In genomic region chr6:140888610-140889009, GRCm38 (mm10) we compare ENCODE assay signal across 9 mouse cellular contexts.
DNase-seq lines count a peak whose midpoint lies in the region; ATAC-seq and TF ChIP-seq lines count a peak whose summit lies in the region.
"Had no signal": no experiment of that assay in that cellular context is flagged by ENCODE, and none has a peak within 500 bp of the region (broad histone marks: within the 10 kb centered on the region; RNA-seq: fewer than 3 reads in every experiment).

No protein-coding gene starts in this region.

- H3K36me3 ChIP-seq in heart, embryonic 16.5 days (ENCODE audit: control insufficient read depth, insufficient read depth) = no peaks in the 10 kb centered on the region
- no peaks in the 10 kb centered on the region for H3K36me3 ChIP-seq in heart, adult 2 months (ENCODE audit: control insufficient read depth, insufficient read depth, low read length)
- no peaks in the 10 kb centered on the region for H3K36me3 ChIP-seq in limb, embryonic 12.5 days

- H3K9me3 ChIP-seq in heart, embryonic 16.5 days (replicated peaks; ENCODE audit: control insufficient read depth, low read length) = no peaks in the 10 kb centered on the region
- H3K9me3 ChIP-seq in limb, embryonic 12.5 days = no peaks in the 10 kb centered on the region

- no peak for TF ChIP-seq CTCF in heart, adult 2 months (IDR thresholded peaks at IDR 0.05)

- 17% methylated on average over 11 of the region's 11 CpGs for WGBS in heart, embryonic 16.5 days
- 37% methylated on average over 11 of the region's 11 CpGs for WGBS in heart, adult 2 months
- WGBS in limb, embryonic 12.5 days = 7% methylated on average over 11 of the region's 11 CpGs

- DNase-seq in heart, adult 2 months = no peak
- DNase-seq in ES-CJ7 (ENCODE audit: low read depth, low spot score) = peak; percentile 12
- DNase-seq in embryo, embryonic 11 days = peak; percentile 58
- no peak for DNase-seq in c-Kit-positive CD71-positive TER-119-positive erythroid progenitor cells, embryonic 14.5 days (ENCODE audit: low spot score)
- no peak for DNase-seq in ovary, postnatal 10 days (ENCODE audit: low spot score)
- DNase-seq: cerebellum, adult 11 months; lung, postnatal 4 days had no signal

- peak overlapping the region; percentile 27; the same call in 1 of the 2 replicates for H3K4me2 ChIP-seq in heart, embryonic 16.5 days (ENCODE audit: low read depth, low read length)
- peak overlapping the region; percentile 42 for H3K4me2 ChIP-seq in limb, embryonic 12.5 days

- peak; percentile 28; the same call in 1 of the 2 replicates for ATAC-seq in heart, embryonic 16.5 days (replicated peaks; ENCODE audit: extremely low read depth, insufficient read depth, low FRiP score)
- ATAC-seq in limb, embryonic 12.5 days (ENCODE audit: insufficient number of reproducible peaks, insufficient read depth, low FRiP score, low TSS enrichment, low read depth) = peak; percentile 75; the same call in 1 of the 2 replicates

- H3K79me2 ChIP-seq in heart, adult 2 months (replicated peaks; ENCODE audit: control insufficient read depth, insufficient read depth, low read length) = no peaks in the 10 kb centered on the region

- H3K4me3 ChIP-seq in heart, embryonic 16.5 days (ENCODE audit: low read length) = no peak overlapping the region
- no peak overlapping the region for H3K4me3 ChIP-seq in heart, adult 2 months
- H3K4me3 ChIP-seq in limb, embryonic 12.5 days (replicated peaks) = no peak overlapping the region

- H3K27ac ChIP-seq in heart, embryonic 16.5 days (ENCODE audit: low read length) = no peak overlapping the region
- H3K27ac ChIP-seq in heart, adult 2 months = no peak overlapping the region
- H3K27ac ChIP-seq in limb, embryonic 12.5 days = 0 out of 2 replicates have a peak overlapping the region, but pooled peaks have one; percentile 17

- no peak for TF ChIP-seq EP300 in heart, adult 2 months (IDR thresholded peaks at IDR 0.05; ENCODE audit: insufficient read depth, low read depth, low read length)

- H3K9ac ChIP-seq in heart, embryonic 16.5 days (ENCODE audit: low read length) = no peak overlapping the region
- H3K9ac ChIP-seq in heart, adult 2 months (ENCODE audit: low read depth, low read length) = no peak overlapping the region
- H3K9ac ChIP-seq in limb, embryonic 12.5 days (replicated peaks) = no peak overlapping the region

- intact Hi-C loops in heart, adult 2 months (cut with DNase I) = no loop called here

- H3K27me3 ChIP-seq in heart, embryonic 16.5 days (ENCODE audit: control insufficient read depth, insufficient read depth, low read length) = no peaks in the 10 kb centered on the region
- H3K27me3 ChIP-seq in heart, adult 2 months (ENCODE audit: control insufficient read depth, insufficient read depth, low read length) = no peaks in the 10 kb centered on the region
- H3K27me3 ChIP-seq in limb, embryonic 12.5 days = no peaks in the 10 kb centered on the region

- no peaks in the 10 kb centered on the region for H3K4me1 ChIP-seq in heart, embryonic 16.5 days (ENCODE audit: control insufficient read depth, insufficient read depth, low read length)
- H3K4me1 ChIP-seq in heart, adult 2 months (ENCODE audit: control insufficient read depth, insufficient read depth, low read length) = no peaks in the 10 kb centered on the region
- H3K4me1 ChIP-seq in limb, embryonic 12.5 days (replicated peaks) = 0 out of 2 replicates have a peak, but pooled peaks cover 3% of the 10 kb centered on the region

- no peak for TF ChIP-seq POLR2A in heart, adult 2 months (IDR thresholded peaks at IDR 0.05; ENCODE audit: insufficient read depth, low read depth, low read length)

Comparison
In these comparisons a context has a peak if more than half of its experiments do, and no peak if none do; other contexts are left out.
1. DNase-seq: peak in ES-CJ7 (single experiment) and embryo, embryonic 11 days (single experiment); none in heart, adult 2 months (0 of 2), c-Kit-positive CD71-positive TER-119-positive erythroid progenitor cells, embryonic 14.5 days (single experiment) and ovary, postnatal 10 days (single experiment).